Mouse (Mus musculus): ENCODE measurements at regions not wholly inside any gene's neighbourhood (a gene's known extent, or its start where the extent isn't known, plus 50 kb on each side); places are given as distances from the start of the nearest gene placed in this dataset.

- Histone ChIP-seq H3K27ac (ENCODE audit: low read depth, low read length) (no peak overlapping the region), H3K4me1 (ENCODE audit: control insufficient read depth, insufficient read depth, low read length) (no peaks in the 10 kb centered on the region), H3K27me3 (replicated peaks; ENCODE audit: control insufficient read depth, insufficient read depth, low read length) (no peaks in the 10 kb centered on the region), H3K4me2 (ENCODE audit: low read length) (no peak overlapping the region), H3K36me3 (ENCODE audit: control insufficient read depth, insufficient read depth, low read length) (no peaks in the 10 kb centered on the region), H3K9me3 (replicated peaks; ENCODE audit: control insufficient read depth, low read length) (no peaks in the 10 kb centered on the region), H3K4me3 (ENCODE audit: low read depth, low read length) (no peak overlapping the region), H3K9ac (ENCODE audit: low read length) (no peak overlapping the region)
- DNase-seq (ENCODE audit: low spot score) (no peak), ATAC-seq (no peak)
- 92% methylated on average over 4 of the region's 4 CpGs for WGBS
Observed at GRCm38 (mm10) chr14:61787746-61788145, 180.5 kb downstream of the Kcnrg start.

- ATAC-seq (no peak), DNase-seq (ENCODE audit: low spot score) (peak; percentile 37)
- Histone ChIP-seq H3K36me3 (ENCODE audit: control insufficient read depth, insufficient read depth, low read length) (no peaks in the 10 kb centered on the region), H3K27ac (ENCODE audit: low read depth, low read length) (no peak overlapping the region), H3K4me2 (ENCODE audit: low read length) (no peak overlapping the region), H3K4me3 (ENCODE audit: low read depth, low read length) (no peak overlapping the region), H3K9me3 (replicated peaks; ENCODE audit: control insufficient read depth, low read length) (0 out of 2 replicates have a peak, but pooled peaks cover 6% of the 10 kb centered on the region), H3K9ac (ENCODE audit: low read length) (no peak overlapping the region), H3K27me3 (replicated peaks; ENCODE audit: control insufficient read depth, insufficient read depth, low read length) (no peaks in the 10 kb centered on the region), H3K4me1 (ENCODE audit: control insufficient read depth, insufficient read depth, low read length) (no peaks in the 10 kb centered on the region)
- WGBS: 80% methylated on average over 20 of the region's 20 CpGs
Observed at GRCm38 (mm10) chr14:61788998-61789790, 181.9 kb downstream of the Kcnrg start.

GRCm38 (mm10) chr14:61795976-61796645 lies 188.9 kb downstream of the Kcnrg start:
- WGBS: 89% methylated on average over 7 of the region's 7 CpGs
- DNase-seq (ENCODE audit: low spot score): no peak
- 0 out of 2 replicates have a peak, but pooled peaks cover 7% of the 10 kb centered on the region for H3K9me3 ChIP-seq (replicated peaks; ENCODE audit: control insufficient read depth, low read length)
- H3K27me3 ChIP-seq (replicated peaks; ENCODE audit: control insufficient read depth, insufficient read depth, low read length): no peaks in the 10 kb centered on the region
- H3K4me3 ChIP-seq (ENCODE audit: low read depth, low read length): no peak overlapping the region
- no peak for ATAC-seq
- no peak overlapping the region for H3K9ac ChIP-seq (ENCODE audit: low read length)
- H3K4me1 ChIP-seq (ENCODE audit: control insufficient read depth, insufficient read depth, low read length): no peaks in the 10 kb centered on the region
- H3K27ac ChIP-seq (ENCODE audit: low read depth, low read length): no peak overlapping the region
- no peaks in the 10 kb centered on the region for H3K36me3 ChIP-seq (ENCODE audit: control insufficient read depth, insufficient read depth, low read length)
- no peak overlapping the region for H3K4me2 ChIP-seq (ENCODE audit: low read length)

DNA sequence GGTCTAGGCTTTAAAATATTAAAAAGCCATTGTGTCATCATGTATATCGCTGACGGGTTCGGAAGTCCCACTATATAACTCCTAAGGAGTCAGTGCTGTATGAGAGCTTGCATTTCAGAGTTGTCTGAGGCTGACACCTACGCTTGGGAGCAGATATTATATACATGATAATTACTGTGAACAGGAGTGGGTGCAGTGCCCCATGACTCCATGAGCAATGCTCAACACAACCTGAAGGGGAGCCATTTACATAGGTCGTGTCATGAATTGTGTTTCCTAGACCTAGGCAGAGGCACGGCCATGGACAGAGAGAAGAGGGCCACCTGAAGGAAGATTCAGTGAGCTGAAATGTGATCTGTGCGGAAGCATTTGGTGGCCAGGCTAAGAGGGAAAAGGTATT lies 189.4 kb downstream of the Kcnrg start:
- no peak overlapping the region for H3K4me2 ChIP-seq (ENCODE audit: low read length)
- no peaks in the 10 kb centered on the region for H3K36me3 ChIP-seq (ENCODE audit: control insufficient read depth, insufficient read depth, low read length)
- H3K27me3 ChIP-seq (replicated peaks; ENCODE audit: control insufficient read depth, insufficient read depth, low read length): no peaks in the 10 kb centered on the region
- no peak overlapping the region for H3K27ac ChIP-seq (ENCODE audit: low read depth, low read length)
- no peak for ATAC-seq
- DNase-seq (ENCODE audit: low spot score): no peak
- no peak overlapping the region for H3K9ac ChIP-seq (ENCODE audit: low read length)
- 93% methylated on average over 7 of the region's 7 CpGs for WGBS
- H3K4me3 ChIP-seq (ENCODE audit: low read depth, low read length): no peak overlapping the region
- H3K4me1 ChIP-seq (ENCODE audit: control insufficient read depth, insufficient read depth, low read length): no peaks in the 10 kb centered on the region
- 0 out of 2 replicates have a peak, but pooled peaks cover 7% of the 10 kb centered on the region for H3K9me3 ChIP-seq (replicated peaks; ENCODE audit: control insufficient read depth, low read length)

DNA sequence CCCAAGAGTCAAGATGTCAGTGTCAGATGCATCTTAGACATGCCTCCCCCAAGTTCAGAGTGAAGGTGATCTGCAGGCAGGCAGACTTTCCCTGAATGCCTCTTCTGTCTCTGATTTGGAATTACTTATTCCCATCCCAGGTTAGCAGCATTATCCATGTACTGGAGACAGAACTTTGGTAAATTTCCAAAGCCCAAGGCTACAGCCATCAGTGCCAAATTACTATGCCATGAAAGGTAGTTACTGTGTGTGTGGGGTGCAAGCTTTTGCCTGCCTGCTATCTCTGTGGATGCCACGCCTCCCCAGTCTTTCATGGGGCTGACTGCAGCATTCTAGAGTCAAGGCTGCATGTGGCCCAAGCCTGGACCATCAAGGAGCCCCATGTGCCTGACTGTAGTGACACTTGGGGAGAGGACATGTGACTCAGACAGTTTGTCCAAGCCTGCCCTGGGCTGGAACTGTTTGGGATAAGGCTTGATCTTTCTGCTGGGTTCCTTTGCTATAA lies 196.2 kb downstream of the Kcnrg start:
- H3K36me3 ChIP-seq (ENCODE audit: control insufficient read depth, insufficient read depth, low read length): no peaks in the 10 kb centered on the region
- H3K4me3 ChIP-seq (ENCODE audit: low read depth, low read length): no peak overlapping the region
- no peak overlapping the region for H3K27ac ChIP-seq (ENCODE audit: low read depth, low read length)
- H3K4me2 ChIP-seq (ENCODE audit: low read length): no peak overlapping the region
- H3K9me3 ChIP-seq (replicated peaks; ENCODE audit: control insufficient read depth, low read length): no peaks in the 10 kb centered on the region
- no peaks in the 10 kb centered on the region for H3K27me3 ChIP-seq (replicated peaks; ENCODE audit: control insufficient read depth, insufficient read depth, low read length)
- no peak overlapping the region for H3K9ac ChIP-seq (ENCODE audit: low read length)
- ATAC-seq (no peak), DNase-seq (ENCODE audit: low spot score) (peak; percentile 50)
- H3K4me1 ChIP-seq (ENCODE audit: control insufficient read depth, insufficient read depth, low read length): no peaks in the 10 kb centered on the region
- 62% methylated on average over 1 of the region's 1 CpGs for WGBS

- ATAC-seq: no peak
- H3K36me3 ChIP-seq (ENCODE audit: control insufficient read depth, insufficient read depth, low read length): no peaks in the 10 kb centered on the region
- H3K4me3 ChIP-seq (ENCODE audit: low read depth, low read length): no peak overlapping the region
- H3K4me1 ChIP-seq (ENCODE audit: control insufficient read depth, insufficient read depth, low read length): peaks cover 7% of the 10 kb centered on the region; the same call in 1 of the 2 replicates
- no peaks in the 10 kb centered on the region for H3K27me3 ChIP-seq (replicated peaks; ENCODE audit: control insufficient read depth, insufficient read depth, low read length)
- no peaks in the 10 kb centered on the region for H3K9me3 ChIP-seq (replicated peaks; ENCODE audit: control insufficient read depth, low read length)
- 82% methylated on average over 2 of the region's 2 CpGs for WGBS
- no peak overlapping the region for H3K9ac ChIP-seq (ENCODE audit: low read length)
- H3K4me2 ChIP-seq (ENCODE audit: low read length): no peak overlapping the region
- no peak for DNase-seq (ENCODE audit: low spot score)
- no peak overlapping the region for H3K27ac ChIP-seq (ENCODE audit: low read depth, low read length)
Observed at GRCm38 (mm10) chr14:61805433-61805832, 198.2 kb downstream of the Kcnrg start.

GRCm38 (mm10) chr14:61808193-61808592 lies 200.9 kb downstream of the Kcnrg start:
- Histone ChIP-seq H3K9ac (ENCODE audit: low read length) (no peak overlapping the region), H3K4me3 (ENCODE audit: low read depth, low read length) (no peak overlapping the region), H3K4me2 (ENCODE audit: low read length) (no peak overlapping the region), H3K36me3 (ENCODE audit: control insufficient read depth, insufficient read depth, low read length) (no peaks in the 10 kb centered on the region), H3K27ac (ENCODE audit: low read depth, low read length) (no peak overlapping the region), H3K4me1 (ENCODE audit: control insufficient read depth, insufficient read depth, low read length) (peaks cover 7% of the 10 kb centered on the region; the same call in 1 of the 2 replicates), H3K27me3 (replicated peaks; ENCODE audit: control insufficient read depth, insufficient read depth, low read length) (no peaks in the 10 kb centered on the region), H3K9me3 (replicated peaks; ENCODE audit: control insufficient read depth, low read length) (no peaks in the 10 kb centered on the region)
- ATAC-seq (no peak), DNase-seq (ENCODE audit: low spot score) (no peak)
- WGBS: 84% methylated on average over 9 of the region's 9 CpGs

GRCm38 (mm10) chr14:61809716-61810437 lies 202.6 kb downstream of the Kcnrg start:
- H3K27ac ChIP-seq (ENCODE audit: low read depth, low read length): no peak overlapping the region
- no peak overlapping the region for H3K9ac ChIP-seq (ENCODE audit: low read length)
- WGBS: 84% methylated on average over 10 of the region's 10 CpGs
- DNase-seq (ENCODE audit: low spot score) (peak; percentile 48), ATAC-seq (no peak)
- H3K9me3 ChIP-seq (replicated peaks; ENCODE audit: control insufficient read depth, low read length): no peaks in the 10 kb centered on the region
- H3K36me3 ChIP-seq (ENCODE audit: control insufficient read depth, insufficient read depth, low read length): no peaks in the 10 kb centered on the region
- H3K4me1 ChIP-seq (ENCODE audit: control insufficient read depth, insufficient read depth, low read length): peaks cover 7% of the 10 kb centered on the region; the same call in 1 of the 2 replicates
- no peak overlapping the region for H3K4me3 ChIP-seq (ENCODE audit: low read depth, low read length)
- no peaks in the 10 kb centered on the region for H3K27me3 ChIP-seq (replicated peaks; ENCODE audit: control insufficient read depth, insufficient read depth, low read length)
- H3K4me2 ChIP-seq (ENCODE audit: low read length): no peak overlapping the region
